Mouse (Mus musculus) R1 (cell line): ENCODE data around the gene Fggy.

Experiments
- DNase-seq: peaks from one replicate; pipeline ENCODE4 v3.0.0-alpha.2; 2018; ENCODE audit warnings: low read depth, low spot score

Gene Fggy

GRCm38 (mm10) chr4:95860601-95861000, 303.3 kb downstream of the Fggy start:
- no peak for DNase-seq

DNA sequence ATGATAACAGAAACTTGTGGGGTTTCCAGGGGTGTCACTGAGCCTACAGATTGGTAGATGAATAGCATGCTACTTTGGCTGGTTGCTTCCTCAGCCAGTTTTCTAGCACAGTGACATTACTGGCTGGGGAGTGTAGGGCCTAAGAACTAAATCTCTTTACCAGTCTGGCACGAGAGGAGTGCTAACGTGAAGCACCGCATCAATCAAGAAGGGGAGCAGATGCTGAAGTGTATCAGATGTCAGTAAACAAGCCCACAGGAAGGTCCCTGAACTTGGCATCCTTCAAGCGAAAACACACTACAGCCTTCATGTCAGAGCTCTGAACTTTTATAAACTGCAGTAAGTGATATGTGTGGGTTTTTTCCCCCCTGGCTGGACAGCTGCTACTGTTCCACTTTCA, 303.8 kb downstream of the Fggy start:
- no peak for DNase-seq

GRCm38 (mm10) chr4:95861741-95862155, 304.4 kb downstream of the Fggy start:
- no peak for DNase-seq

DNA sequence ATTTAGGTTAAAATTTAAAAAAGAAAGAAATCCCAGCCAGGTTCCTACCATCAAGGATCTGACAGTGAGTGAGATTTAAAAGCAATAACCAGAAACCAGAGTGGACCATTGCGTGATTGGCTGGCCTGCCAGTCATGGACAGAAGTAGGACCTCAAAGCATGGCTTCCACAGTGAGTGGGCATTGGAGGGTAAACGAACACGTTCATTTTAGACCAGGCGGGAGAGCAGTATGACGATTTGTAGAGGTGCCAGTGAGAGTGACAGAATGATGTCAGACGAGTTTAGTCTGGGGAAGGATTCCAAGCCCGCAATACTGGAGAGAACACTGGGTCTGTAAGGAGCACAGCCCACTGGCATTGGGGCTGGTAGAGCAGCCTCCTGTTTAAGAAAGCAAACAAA, 305.0 kb downstream of the Fggy start:
- no peak for DNase-seq

- no peak for DNase-seq
These were observed 305.6 kb downstream of the Fggy start for GRCm38 (mm10) chr4:95862781-95863499.

DNA sequence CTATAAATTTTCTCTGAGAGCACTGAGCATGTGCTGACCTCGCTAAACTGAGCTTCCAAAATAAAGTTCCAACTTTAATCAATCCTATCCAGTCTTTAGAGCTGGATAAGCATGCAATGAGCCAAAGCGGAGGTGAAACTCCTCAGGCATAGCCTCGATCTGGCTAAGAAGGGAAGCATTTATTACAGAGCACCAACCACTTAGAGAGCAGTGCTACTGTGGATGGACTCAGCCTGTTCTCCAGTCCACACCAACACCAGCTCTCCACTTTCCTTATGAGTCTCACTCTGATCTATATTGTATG, 306.1 kb downstream of the Fggy start:
- DNase-seq, result no peak

GRCm38 (mm10) chr4:95865251-95865650, 307.9 kb downstream of the Fggy start:
- no peak for DNase-seq

DNA sequence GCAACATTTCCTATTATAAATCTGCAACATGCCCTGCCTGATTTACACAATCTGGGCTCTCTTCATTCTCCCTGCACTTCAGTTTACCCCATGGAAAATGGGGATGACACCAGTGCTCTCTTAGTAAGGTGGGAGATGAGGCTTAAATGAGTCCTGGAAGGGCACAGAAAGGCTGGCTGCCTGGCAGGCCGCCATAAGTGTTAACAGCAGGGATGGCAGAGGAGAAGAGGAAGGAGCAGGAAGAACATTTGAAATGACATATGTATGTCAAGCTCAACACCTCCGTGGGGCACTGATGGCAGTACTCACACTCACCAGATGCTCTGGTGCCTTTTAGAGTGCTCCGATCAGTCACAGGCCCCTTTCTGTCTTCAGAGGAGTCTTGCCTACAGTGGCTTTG, 308.6 kb downstream of the Fggy start:
- DNase-seq, result no peak

DNA sequence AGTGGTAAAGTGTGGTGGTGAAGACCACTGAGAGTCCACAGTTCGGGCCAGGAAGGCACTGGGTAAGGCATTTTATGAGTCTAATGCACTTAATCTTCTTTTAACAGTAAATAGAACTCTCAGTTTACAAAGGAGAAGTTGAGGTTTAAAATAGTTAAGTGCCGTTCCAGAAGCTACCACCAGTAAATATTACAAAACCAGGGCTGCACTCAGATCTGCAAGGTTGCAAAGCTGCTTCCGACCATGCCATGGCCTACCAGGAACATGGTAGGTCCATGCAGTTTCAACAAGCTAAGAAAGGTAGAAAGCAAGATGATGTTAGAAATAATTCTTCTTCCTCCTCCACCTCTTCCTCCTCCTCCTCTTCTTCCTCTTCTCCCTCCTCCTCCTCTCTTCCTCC, 309.8 kb downstream of the Fggy start:
- no peak for DNase-seq

DNA sequence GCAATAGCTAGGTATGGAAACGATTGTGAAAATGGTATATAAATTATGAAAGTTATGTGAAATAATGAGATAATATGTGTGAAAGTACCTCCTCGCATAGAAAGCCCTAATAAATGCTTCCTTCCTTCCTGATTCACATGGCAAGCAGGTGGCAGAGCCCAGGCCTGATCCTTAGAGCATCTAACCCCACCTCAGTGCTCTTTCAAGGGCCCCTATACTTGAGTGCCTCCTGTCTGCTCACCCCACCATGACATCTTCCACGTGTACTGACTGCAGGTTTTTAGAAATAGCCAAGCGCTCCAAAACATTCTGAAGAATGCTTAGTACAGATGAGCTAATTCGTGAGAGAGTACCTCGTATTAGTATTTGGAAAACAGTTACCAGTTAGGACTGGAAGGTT, 311.0 kb downstream of the Fggy start:
- DNase-seq, result no peak

DNA sequence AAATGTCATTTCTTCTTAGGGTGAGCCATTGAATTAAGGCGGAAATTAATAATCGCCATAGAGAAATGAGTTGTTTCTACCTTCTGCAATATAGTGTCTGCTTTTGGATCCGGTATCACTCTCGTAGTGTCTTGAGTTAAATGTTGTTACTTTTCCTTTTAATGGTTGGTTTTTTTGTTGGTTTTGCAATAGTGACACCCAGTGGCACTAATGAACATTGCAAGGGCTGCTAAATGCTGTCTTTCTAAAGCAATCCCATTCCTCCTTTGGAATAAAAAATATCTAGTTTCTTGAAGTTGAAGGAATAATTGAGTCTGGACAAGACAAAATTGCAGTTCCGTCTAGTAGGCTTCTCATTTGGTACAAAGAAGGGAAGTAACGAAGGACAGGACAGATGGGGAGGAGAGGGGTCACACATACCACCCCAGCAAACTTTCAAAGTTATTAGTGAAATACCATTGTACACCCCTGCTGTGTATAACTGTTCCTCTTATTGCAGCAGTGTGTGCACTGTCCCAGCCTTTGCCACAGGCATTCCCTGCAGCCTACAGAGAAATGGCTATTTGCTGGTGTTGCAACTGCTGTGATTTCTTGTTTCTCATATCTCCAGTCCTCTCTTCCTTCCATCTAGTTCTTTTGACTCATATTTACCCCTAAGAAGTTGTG, 314.0 kb downstream of the Fggy start:
- DNase-seq, result peak; percentile 20

GRCm38 (mm10) chr4:95875896-95876295, 318.6 kb downstream of the Fggy start:
- no peak for DNase-seq

DNA sequence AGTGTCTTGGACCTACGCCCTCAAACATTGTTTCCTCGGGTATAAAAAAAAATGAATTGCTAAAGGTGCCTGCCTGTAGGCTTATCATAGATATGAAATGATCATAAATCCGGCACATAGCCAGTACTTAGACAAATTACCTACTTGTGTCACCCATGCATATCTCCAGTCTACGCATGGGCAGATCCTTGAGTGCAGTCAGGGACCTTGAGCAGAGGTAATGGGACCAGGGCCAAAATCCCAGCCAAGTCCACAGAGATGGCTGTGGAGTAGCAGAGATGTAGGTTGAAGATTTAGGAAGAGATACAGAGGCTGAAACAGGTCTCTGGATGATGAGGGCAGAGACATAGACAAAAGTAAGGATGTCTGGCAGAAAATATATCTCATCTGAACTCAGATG, 320.1 kb downstream of the Fggy start:
- no peak for DNase-seq

- DNase-seq, result no peak
These were observed 324.5 kb downstream of the Fggy start for GRCm38 (mm10) chr4:95881751-95882350.

DNA sequence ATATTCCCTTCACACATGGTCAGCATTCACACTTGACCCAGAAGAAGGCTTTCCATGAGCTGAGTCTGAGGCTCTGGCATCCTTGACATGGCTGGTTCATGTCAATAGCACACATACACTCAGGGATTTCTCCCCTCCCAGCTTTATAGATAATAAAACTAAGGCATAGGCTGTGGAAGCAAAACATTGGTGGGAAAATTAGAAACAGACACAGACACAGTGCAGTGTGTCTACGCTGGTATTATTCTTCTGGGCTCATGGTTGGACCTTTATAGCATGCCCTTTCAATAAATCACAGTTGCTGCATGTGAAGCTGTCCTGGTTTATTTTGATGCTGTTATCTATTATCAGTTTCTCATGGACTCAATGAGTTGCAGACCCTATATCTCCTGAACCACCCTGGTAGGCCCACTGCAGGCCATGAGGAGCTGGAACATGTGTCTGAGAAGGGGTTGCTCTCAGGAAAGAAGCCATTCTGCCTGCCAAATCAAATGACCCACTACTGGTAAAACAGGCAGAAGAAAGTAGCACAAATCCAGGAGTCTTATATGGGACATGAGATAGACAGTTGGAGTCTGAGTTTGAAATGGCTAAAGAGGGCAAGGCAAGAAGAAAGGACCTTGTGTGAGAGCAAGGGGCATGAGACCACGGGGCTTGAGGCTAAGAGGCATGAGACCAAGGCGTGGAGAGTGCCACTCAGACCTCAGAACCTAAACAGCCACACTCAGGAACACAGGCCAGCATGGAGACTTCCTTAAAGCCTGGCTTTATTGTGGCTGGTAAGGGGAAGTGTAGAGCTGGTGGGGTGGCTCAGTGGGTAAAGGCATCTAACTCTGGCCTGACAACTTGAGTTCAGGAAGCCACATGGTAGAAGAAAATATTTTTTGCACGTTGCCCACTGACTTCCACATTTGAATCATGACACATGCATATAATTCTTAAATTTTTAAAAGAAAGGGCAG, 327.2 kb downstream of the Fggy start:
- DNase-seq, result no peak

GRCm38 (mm10) chr4:95895199-95895754, 338.0 kb downstream of the Fggy start:
- DNase-seq, result no peak

- DNase-seq, result no peak
These were observed 339.3 kb downstream of the Fggy start for GRCm38 (mm10) chr4:95896571-95896970.

DNA sequence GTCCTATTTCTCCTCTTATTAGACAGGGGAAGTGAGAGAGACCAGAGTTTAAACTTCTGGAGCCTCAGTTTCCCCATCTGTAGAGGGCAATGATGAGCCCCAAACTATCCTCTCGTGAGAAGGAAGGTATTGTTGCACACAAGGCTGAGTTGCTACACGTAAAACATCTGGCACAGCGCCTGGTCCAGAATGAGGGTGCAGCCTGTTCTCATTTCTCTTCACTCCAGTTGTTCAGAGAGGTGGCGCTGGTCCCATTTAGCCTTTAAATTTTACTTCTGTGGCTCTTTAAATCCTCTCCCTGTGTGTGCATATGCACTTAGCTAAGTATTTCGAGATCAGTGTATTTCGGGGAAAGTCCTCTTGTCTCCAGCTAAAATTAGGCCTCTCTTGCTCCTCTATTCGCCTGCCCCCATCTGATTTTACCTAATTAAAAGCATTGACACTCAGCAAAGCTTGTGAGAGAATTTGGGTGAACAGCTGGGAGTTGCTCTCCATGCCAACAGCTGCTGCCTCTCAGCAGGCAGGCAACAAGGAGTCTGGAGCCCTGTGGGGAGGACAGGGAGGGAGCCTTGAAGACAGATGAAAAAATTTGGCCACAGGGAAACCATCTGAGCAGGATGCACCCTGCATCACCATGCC, 340.0 kb downstream of the Fggy start:
- no peak for DNase-seq

- DNase-seq, result no peak
These were observed 341.4 kb downstream of the Fggy start for GRCm38 (mm10) chr4:95898714-95899113.

- peak; percentile 83 for DNase-seq
These were observed 342.8 kb downstream of the Fggy start for GRCm38 (mm10) chr4:95899926-95900712.
